Mouse (Mus musculus) bone marrow, adult 2 months (tissue): ENCODE results near the gene Elf2.

Source experiments
- CTCF ChIP-seq: fragments of 200-500 bp; IDR thresholded peaks from 2 replicates; pipeline ENCODE4 v1.5.1; 2011; ENCODE audit warnings: low read length, control low read depth; ENCODE audit not compliant: control insufficient read depth, insufficient read depth
- POLR2A ChIP-seq: fragments of 200-500 bp; IDR thresholded peaks from 2 replicates; pipeline ENCODE4 v1.6.1; 2011; ENCODE audit warnings: low read depth, mild to moderate bottlenecking, control low read depth, low read length, borderline replicate concordance; ENCODE audit not compliant: control insufficient read depth

- TF ChIP-seq CTCF (no peak), POLR2A (no peak)
Observed at GRCm38 (mm10) chr3:51215681-51216080, 124.8 kb downstream of the Elf2 start.
